Mouse (Mus musculus) thymus, adult 2 months (tissue): ENCODE results near the gene Mxd3.

ENCODE experiments used
- CTCF ChIP-seq: fragments of 200-500 bp; IDR thresholded peaks from 2 replicates; pipeline ENCODE4 v1.5.1; 2012; ENCODE audit warnings: mild to moderate bottlenecking, control low read depth, low read length, moderate library complexity, borderline replicate concordance; ENCODE audit not compliant: control insufficient read depth, poor library complexity, insufficient read depth; ENCODE audit errors: extremely low read depth
- POLR2A ChIP-seq: fragments of 200-500 bp; IDR thresholded peaks from 2 replicates; pipeline ENCODE4 v1.6.1; 2012; ENCODE audit warnings: mild to moderate bottlenecking, low read length, control low read depth, moderate library complexity; ENCODE audit not compliant: control insufficient read depth, poor library complexity, insufficient read depth; ENCODE audit errors: extremely low read depth

GRCm38 (mm10) chr13:55327169-55327568, 2.5 kb downstream of the Mxd3 start:
- TF ChIP-seq POLR2A, result no peak
- TF ChIP-seq CTCF, result no peak
